Mouse (Mus musculus): ENCODE results near the gene Trim34a.
"Not testable (repeated sequence)": the region's sequence is repeated elsewhere in the genome, so short reads cannot be mapped to it uniquely, and the experiment has no call there.

DNA sequence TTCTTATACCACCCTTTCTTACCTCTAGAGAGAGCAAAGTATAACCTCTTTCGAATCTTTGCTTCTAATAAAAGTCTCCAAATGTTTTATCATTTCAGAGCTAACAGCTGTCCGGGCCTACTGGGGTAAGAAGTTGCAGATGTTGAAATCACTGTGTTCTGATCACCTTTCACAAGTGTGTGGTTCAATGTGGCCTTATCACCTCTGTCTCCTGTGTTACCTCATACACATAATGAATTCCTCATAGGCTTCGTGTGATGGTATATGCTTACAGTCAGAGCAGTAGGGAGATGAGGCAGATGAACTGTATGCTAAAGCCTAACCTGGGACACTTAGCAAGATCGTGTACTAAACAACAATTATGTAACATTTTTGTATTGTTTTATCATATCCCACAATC lies 16.1 kb downstream of the Trim34a start:
- TF ChIP-seq CTCF (IDR thresholded peaks at IDR 0.05; ENCODE audit: borderline replicate concordance, insufficient read depth, low read length); POLR2A (IDR thresholded peaks at IDR 0.05; ENCODE audit: low read depth, low read length): not testable (repeated sequence)
